Mouse (Mus musculus) megakaryocyte-erythroid progenitor cell, adult 5 weeks (primary cell): ENCODE data around the gene Gm21188. TPM values are rescaled to one million over a fixed set of nuclear protein-coding genes. Genes with fewer than 3 reads are reported as not detected.

Experiments
- polyA plus RNA-seq: library from polyadenylated mRNA; stranded (reverse); fragments of >175 nt; gene quantifications from 2 replicates; pipeline ENCODE4 v1.2.3, GENCODE M21; 2012

Gene Gm21188
- 1.1 and 2.4 TPM in 2 replicates for polyA plus RNA-seq

GRCm38 (mm10) chr13:120052085-120052484 lies at the start of gene Gm21188:
Gene Gm21188 (minus strand): TSS chr13:120052194.

GRCm38 (mm10) chr13:120026911-120027310 lies 25.1 kb downstream of the Gm21188 start, which contains the start of gene Gm36079:
Gene Gm36079 (minus strand): TSS chr13:120027011.

Other genes with a start within 250 kb of the Gm21188 start
- gene AF067063, start 222.0 kb downstream of the Gm21188 start, polyA plus RNA-seq = not detected in 2 replicates
- not detected in 2 replicates for gene D13Ertd608e, start 216.2 kb downstream of the Gm21188 start, polyA plus RNA-seq
- gene Tcstv1, start 157.4 kb downstream of the Gm21188 start, polyA plus RNA-seq = not detected in 2 replicates
- gene Gm21761, start 122.9 kb downstream of the Gm21188 start, polyA plus RNA-seq = not detected in 2 replicates
- gene B020031M17Rik, start 101.4 kb downstream of the Gm21188 start, polyA plus RNA-seq = not detected in 2 replicates
- gene Gm36079, start 25.2 kb downstream of the Gm21188 start, polyA plus RNA-seq = 0.54 TPM in 1 of 2 replicates, not detected in the other
- gene Gm20767, start 88.1 kb upstream of the Gm21188 start, polyA plus RNA-seq = not detected in 2 replicates
- not detected in 2 replicates for gene Gm21818, start 120.2 kb upstream of the Gm21188 start, polyA plus RNA-seq
- gene Gm21762, start 163.8 kb upstream of the Gm21188 start, polyA plus RNA-seq = not detected in 2 replicates
- not detected in 2 replicates for gene Gm21731, start 186.9 kb upstream of the Gm21188 start, polyA plus RNA-seq
- gene AF067061, start 210.9 kb upstream of the Gm21188 start, polyA plus RNA-seq = not detected in 2 replicates
- 0.15 and 0.17 TPM in 2 replicates for gene BC147527, start 248.2 kb upstream of the Gm21188 start, polyA plus RNA-seq